Mouse (Mus musculus) heart, postnatal 0 days (tissue): ENCODE results near the gene Orc2.

ENCODE experiments used
- CTCF ChIP-seq: IDR thresholded peaks from 2 replicates; pipeline ENCODE4 v1.5.1; 2016; ENCODE audit warnings: antibody characterized with exemption, control low read depth, low read depth
- EP300 ChIP-seq: IDR thresholded peaks from 2 replicates; pipeline ENCODE4 v1.6.1; 2016; ENCODE audit warnings: antibody characterized with exemption, low read depth

DNA sequence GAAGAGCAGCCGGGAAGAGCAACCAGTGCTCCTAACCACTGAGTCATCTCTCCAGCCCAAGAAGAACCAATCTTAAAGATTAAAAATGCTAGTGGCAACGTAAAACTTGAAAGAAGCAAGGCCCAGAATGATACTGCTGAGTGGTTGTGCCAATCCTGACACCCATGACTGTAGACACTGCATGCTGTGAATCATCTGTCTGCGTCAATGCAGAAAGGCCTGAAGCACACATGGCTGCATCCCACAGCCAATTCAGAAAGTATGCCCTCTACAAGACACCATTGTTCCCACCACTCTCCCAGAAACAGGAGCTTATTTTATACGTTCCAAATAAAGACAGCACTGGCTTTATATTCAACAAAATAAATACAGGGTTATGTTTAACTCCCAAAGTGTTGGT lies 22.3 kb downstream of the Orc2 start:
- TF ChIP-seq EP300 (no peak), CTCF (no peak)
